9 mouse cellular contexts compared by ENCODE assay signal in the genomic region with DNA sequence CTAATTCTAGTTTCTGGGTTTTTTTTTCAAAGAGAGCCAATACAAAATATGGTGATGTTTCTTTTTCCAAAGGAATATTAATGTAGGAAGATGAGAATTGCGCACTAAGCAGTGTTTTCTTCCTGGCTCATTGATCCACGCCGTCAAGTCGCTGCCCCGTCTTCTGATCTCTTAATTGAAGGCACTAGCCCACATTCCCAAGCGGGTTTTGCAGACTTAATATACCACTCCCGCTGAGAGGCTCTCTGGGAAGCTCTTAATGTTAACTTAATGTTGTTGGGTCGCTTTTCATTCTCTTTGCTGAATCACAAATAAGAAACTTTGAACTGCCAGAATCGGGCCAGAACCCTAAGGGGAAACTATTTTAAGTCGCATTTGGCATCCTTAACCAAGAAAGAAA.
"Had no signal": no experiment of that assay in that cellular context is flagged by ENCODE, and none has a peak within 500 bp of the region (broad histone marks: within the 10 kb centered on the region; RNA-seq: fewer than 3 reads in every experiment).

No protein-coding gene starts in this region.

- DNase-seq: kidney, postnatal 10 days; layer of hippocampus, postnatal 36 days; lung, adult 18-20 months; right cerebral cortex, adult 18-20 months; right cerebral cortex, postnatal 25 days; thymus, postnatal 36 days had no signal

- H3K4me3 ChIP-seq: limb, embryonic 13.5 days had no signal

- H3K27me3 ChIP-seq: limb, embryonic 13.5 days had no signal

- H3K4me2 ChIP-seq: limb, embryonic 13.5 days had no signal

- ATAC-seq: midbrain, embryonic 16.5 days had no signal

- H3K9ac ChIP-seq: limb, embryonic 13.5 days; liver, embryonic 14.5 days had no signal

- H3K9me3 ChIP-seq: limb, embryonic 13.5 days had no signal

- H3K27ac ChIP-seq: limb, embryonic 13.5 days; liver, embryonic 14.5 days had no signal
